Mouse (Mus musculus): ENCODE data around the gene Capn2.

Capn2 gene

DNA sequence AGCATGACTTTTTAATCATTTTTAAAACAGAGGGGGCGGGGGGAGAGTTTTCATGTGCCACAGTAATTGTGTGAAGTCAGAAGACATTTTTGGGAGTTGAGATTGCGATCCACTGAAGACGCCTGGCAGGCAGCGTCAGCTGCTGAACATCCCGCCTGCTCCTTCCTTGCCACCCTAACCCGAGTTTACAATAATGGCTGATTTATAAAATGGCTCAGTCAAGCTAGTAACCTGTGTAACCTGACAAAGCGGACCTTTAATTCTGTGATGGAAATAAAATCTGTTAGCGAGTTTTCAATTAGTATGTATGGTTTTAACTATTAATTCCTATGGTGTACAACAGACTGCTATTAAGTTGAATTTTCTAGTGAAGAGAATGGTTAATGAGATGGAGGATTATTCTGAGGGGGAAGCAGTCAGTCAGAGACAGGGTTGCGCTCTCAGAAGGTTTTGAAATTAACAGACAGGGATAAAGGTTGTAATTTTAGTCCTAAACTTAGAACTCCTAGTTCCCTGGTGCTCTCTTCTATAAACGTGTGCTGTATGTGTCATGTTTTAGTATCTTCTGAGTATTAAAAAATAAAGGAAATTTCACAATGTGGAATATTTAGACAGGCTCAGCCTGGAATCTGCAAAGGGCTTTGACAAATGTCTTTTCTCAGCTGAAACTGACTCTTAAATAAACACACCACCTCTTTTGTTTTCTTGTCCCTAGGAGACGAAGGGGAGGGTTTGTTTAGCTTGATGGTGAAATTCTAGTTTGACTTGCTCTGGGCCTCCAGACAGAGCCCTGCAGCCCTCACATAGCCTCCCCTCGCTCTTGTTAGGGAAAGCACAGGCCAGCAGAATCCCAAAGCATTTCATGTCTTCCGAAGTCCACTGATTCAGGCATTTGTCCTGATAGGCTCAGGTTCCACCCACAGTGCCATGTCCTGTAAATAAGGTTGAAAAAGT, 56.8 kb downstream of the Capn2 start:
- DNase-seq: no peak

DNA sequence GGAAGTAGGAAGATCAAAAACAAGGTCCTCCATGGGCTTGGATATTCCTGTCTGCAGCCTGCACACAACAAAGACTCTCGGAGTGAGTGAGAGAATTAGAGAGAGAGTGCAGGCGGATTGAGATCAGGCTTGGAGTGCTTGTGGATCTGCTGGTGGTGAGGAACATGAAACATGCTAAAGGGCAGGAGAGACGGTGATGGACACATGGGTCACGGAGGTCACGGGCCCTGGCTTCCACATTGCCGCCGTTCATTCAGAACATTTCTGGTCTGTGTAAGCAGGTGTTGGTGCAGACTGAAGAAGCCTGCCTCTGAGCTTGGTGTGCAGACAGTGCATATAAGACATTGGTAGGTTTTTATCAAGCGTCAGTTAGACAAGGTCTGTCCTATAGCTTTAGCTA, 58.0 kb downstream of the Capn2 start:
- DNase-seq: no peak

DNA sequence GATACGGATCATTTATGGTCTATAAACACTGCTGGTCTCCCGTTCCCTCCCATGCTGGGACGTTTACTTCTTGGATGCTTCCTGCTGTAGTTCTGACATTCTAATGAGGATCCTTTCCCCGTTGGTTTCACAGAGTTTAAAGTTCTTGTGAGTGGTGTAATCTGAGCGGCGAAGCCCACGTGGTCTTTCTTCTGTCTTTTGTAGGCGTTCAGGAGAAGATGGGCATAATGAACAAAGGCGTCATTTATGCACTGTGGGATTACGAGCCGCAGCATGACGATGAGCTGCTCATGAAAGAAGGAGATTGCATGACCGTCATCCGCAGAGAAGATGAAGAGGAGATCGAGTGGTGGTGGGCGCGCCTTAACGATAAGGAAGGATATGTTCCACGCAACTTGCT, 58.9 kb downstream of the Capn2 start:
- no peak for DNase-seq

GRCm38 (mm10) chr1:182455080-182455479, 62.3 kb downstream of the Capn2 start:
- DNase-seq: no peak

- DNase-seq: no peak
These were observed 64.9 kb downstream of the Capn2 start for GRCm38 (mm10) chr1:182452473-182452872.

- DNase-seq: no peak
These were observed 69.0 kb downstream of the Capn2 start for GRCm38 (mm10) chr1:182448276-182449035.

DNA sequence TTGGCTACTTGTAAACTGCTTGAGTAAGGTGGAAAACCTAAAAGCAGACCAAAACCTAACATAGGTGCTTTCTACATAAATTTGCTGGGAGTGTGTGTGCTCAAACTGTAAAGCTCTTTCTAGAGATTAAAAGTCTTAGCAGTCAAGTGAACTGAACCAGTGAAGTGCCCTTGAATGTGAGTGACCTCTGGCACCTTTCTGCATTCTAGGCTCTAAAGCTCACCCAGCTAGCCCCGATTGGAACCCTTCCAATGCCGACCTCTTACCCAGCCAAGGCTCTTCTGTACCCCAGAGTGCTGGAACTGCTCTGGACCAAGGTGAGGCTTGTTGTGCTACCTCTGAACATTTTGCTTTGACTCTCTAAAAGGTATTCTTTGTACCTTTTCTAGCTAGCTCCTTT, 73.3 kb downstream of the Capn2 start:
- no peak for DNase-seq

- DNase-seq: no peak
These were observed 75.5 kb downstream of the Capn2 start for GRCm38 (mm10) chr1:182441791-182442473.

DNA sequence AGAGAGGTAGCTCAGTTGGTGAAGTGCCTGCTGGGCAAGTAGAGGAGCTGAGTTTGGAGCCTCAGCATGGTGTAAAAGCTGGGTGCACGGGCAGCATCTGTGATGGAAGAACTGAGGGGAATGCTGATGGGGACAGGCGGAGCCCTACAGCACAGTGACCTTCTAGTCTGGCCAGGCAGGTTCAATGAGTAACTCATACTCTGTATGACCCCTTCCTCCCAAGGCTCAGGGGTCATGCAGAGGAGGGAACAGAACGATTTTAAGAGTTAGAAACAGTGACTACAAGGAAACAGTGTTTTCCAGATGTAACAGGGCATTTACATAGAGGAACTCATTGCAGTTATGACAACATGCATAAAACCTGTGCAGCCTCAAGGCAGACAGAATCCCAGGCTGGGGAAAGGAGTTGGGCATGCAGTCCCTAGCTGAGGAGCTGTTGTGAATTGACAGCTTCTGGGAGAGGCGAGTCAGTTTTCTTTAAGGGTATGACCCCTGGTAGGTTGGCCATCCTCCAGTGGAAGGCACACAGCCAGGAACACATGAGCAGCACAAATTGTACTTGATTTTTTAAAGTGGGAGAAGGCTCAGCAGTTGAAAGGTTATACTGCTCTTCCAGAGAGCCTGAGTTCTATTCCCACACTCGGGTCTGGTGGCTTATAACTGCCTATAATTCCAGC, 77.7 kb downstream of the Capn2 start:
- DNase-seq: no peak

DNA sequence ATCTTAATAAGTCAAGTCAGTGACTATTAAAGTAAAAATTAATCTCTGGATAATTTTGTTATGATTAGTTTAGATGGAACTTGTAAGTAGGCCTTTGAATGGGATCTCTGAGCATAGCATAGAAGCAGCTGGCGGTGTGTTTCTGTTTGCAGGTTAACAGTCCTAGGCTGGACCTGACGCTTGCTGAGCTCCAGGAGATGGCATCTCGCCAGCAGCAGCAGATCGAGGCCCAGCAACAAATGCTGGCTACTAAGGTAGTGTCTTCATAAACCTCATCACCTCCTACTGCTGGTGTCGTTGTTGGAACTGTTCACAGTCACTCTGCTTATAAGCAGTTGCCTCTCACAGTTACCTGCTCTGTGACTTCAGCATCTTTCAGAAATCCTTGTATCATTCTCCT, 80.7 kb downstream of the Capn2 start:
- DNase-seq: no peak

GRCm38 (mm10) chr1:182432059-182432458, 85.3 kb downstream of the Capn2 start:
- DNase-seq: no peak

GRCm38 (mm10) chr1:182430676-182431075, 86.7 kb downstream of the Capn2 start:
- no peak for DNase-seq

DNA sequence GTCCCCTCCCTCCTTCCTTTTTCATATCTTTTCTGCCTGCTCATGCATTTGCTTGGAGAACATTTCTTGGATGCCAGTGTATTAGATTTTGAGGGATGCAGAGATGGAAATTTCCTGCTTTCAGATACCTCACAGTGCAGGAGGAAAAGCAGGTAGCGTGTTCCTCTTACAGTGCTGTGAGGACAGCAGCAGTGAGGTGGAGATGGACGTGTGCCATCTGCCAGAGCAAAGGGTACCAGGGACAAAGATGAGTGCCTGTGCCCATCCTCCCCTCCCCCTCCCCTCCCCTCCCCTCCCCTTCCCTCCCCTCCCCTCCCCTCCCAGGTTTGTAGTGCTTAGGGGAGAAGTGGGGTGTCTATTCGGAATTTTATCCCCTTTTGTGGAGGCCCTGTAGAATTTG, 87.6 kb downstream of the Capn2 start:
- DNase-seq: no peak

- DNase-seq: no peak
These were observed 90.0 kb downstream of the Capn2 start for GRCm38 (mm10) chr1:182427426-182427825.

DNA sequence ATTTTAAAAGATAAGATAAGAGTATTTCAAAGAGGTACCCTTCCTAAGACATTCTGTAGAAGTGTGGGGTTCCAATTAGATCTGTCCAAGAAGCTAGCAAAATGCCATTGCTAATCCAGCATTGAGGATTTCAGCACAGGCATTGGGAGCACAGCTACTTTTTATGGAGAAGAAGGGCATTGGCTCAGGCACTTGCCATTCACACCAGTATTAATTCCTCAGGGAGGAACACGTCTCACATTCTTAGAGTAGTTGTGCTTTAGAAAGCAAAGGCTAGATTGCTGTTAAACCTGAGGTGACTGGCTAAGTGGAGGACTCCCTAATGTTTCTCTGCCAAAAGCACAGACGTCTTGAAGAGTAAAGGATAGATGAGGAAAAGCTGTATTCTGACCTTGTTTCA, 91.0 kb downstream of the Capn2 start:
- no peak for DNase-seq

DNA sequence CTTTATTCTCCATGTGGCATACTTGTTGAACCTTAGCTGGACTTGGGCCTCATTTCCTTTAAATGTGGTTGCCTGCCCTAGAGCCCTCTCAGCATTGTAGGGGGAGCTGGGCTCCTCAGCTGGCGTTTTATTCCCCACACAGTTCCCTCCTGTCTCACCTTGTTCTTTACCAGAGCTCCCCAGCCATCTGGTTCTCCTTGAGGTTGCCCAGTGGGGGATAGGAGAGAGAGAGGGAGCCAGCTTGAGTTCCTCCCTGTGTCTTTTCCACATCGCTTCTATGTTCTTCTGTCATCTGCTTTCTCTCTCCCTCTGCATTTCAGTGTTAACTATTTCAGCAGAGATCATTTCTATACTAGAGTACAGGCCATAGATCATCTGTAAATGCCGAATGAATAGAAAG, 92.2 kb downstream of the Capn2 start:
- no peak for DNase-seq

DNA sequence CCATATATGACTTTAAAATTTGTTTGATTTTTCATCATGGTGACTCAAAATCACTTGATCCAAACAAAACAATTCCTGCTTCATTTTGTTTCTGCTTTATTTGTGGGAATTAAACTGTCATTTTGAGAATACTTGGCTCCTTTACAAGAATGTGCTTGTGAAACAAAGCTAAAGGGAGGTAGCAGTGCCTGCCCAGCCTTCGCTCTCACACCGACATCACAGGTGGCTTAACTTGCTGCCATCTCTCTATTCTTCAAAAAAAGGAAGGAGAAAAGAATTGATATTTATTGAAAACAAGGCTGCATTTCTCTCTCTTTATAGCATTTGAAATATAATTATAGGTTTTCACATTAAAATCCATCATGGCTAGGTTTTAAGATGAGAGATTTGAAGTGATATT, 93.1 kb downstream of the Capn2 start:
- no peak for DNase-seq

GRCm38 (mm10) chr1:182419481-182419880, 97.9 kb downstream of the Capn2 start:
- DNase-seq: no peak
